Mouse (Mus musculus): Measurements from ENCODE around the gene Zkscan14. TPM values are rescaled to one million over a fixed set of nuclear protein-coding genes. Genes with fewer than 3 reads are reported as not detected.
"Not testable (repeated sequence)": the region's sequence is repeated elsewhere in the genome, so short reads cannot be mapped to it uniquely, and the experiment has no call there.

Gene Zkscan14
- polyA plus RNA-seq, 1 experiment from 2014 or later = 8.0 TPM

DNA sequence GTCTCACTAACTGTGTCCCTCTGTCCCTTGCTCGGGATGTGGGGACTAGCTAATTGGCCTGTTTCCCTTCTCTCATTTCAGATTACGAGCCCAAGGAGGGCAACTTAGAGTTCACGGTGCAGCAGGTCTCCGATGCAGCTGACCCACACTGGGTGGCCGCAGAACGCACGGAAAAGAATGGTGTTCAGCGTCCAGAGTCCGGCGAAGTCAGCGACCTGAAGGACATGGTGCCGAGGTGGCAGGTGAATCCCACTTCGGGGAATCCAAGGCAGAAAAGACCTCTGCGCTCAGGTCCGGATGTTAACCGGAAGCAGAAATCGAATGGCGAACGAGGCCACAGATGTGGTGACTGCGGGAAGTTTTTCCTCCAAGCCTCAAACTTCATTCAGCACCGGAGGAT, 16.5 kb upstream of the Zkscan14 start:
- Histone ChIP-seq H3K36me3 (replicated peaks) (peaks cover 64% of the 10 kb centered on the region), H3K4me3 (replicated peaks) (no peak overlapping the region)
- no peak for ATAC-seq (ENCODE audit: low FRiP score)

DNA sequence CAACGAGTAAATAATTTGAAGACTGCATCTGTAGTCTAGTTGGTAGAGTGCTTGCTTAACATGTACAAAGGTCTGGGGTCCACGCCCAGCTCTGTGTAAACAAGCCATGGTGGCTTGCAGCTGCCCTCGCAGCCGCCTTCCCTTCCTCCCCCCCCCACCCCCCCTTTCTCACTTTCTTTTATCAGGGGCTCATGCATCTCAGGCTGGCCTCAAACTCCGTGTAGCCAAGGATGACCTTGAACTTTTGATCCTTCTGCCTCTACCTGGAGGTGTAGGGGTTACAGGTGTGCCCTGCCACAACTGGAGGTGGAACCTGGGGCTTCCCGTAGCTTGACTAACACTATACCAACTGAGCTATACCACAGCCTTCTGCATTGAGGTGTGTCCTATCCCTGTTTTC, 16.1 kb upstream of the Zkscan14 start:
- no peak overlapping the region for H3K9ac ChIP-seq
- H3K36me3 ChIP-seq (replicated peaks) = peaks cover 64% of the 10 kb centered on the region
- H3K9me3 ChIP-seq = no peaks in the 10 kb centered on the region
- no peak overlapping the region for H3K4me3 ChIP-seq (replicated peaks)
- H3K4me2 ChIP-seq = no peak overlapping the region
- ATAC-seq (ENCODE audit: low FRiP score) = no peak
- H3K27ac ChIP-seq = no peak overlapping the region
- no peaks in the 10 kb centered on the region for H3K4me1 ChIP-seq
- WGBS = 85% methylated on average over 6 of the region's 6 CpGs
- no peaks in the 10 kb centered on the region for H3K27me3 ChIP-seq

More for the DNA sequence above, 16.5 kb upstream of the Zkscan14 start:
- 96% methylated on average over 21 of the region's 21 CpGs for WGBS
- no peak overlapping the region for H3K4me2 ChIP-seq
- no peaks in the 10 kb centered on the region for H3K4me1 ChIP-seq
- H3K27ac ChIP-seq = no peak overlapping the region
- no peaks in the 10 kb centered on the region for H3K27me3 ChIP-seq
- H3K9ac ChIP-seq = no peak overlapping the region
- no peaks in the 10 kb centered on the region for H3K9me3 ChIP-seq

DNA sequence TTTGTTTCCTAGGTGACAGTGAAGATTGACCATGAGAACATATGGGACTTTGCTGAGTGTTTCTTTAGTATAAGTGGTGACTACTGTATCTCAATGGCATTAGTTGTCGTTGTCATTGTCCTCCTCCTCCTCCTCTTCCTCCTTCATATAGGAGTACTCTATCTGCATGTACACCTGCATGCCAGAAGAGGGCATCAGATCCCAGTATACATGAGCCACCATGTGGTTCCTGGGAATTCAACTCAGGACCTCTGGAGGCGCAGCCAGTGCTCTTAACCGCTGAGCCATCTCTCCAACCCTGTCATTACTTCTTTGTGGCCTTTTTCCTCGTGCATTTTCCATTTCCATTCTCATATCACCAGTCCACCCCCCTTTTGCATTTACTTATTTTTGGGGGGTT, 13.0 kb upstream of the Zkscan14 start:
- no peaks in the 10 kb centered on the region for H3K27me3 ChIP-seq
- H3K9ac ChIP-seq = no peak overlapping the region
- no peak overlapping the region for H3K27ac ChIP-seq
- no peak overlapping the region for H3K4me3 ChIP-seq (replicated peaks)
- H3K9me3 ChIP-seq = no peaks in the 10 kb centered on the region
- ATAC-seq (ENCODE audit: low FRiP score) = no peak
- peaks cover 65% of the 10 kb centered on the region for H3K36me3 ChIP-seq (replicated peaks)
- no peaks in the 10 kb centered on the region for H3K4me1 ChIP-seq
- no peak overlapping the region for H3K4me2 ChIP-seq
- WGBS = 71% methylated on average over 4 of the region's 4 CpGs

DNA sequence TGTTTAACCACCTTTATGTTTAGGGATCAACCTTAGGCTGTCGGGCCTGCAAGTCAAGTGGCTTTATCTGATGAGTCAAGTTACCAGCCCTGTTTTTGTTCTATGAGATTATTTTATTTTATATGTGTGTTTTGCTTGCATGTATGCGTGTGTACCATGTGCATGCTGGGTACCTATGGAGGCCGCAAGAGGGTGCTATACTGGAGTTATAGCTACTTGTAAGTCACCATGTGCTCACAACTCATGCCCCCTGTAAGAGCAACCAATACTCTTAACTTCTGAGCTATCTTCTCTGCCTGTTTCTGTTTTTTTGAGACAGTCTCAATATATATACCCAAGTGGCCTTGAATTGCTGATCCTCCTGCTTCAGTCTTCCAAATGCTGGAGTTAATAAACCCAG, 11.8 kb upstream of the Zkscan14 start:
- no peak for ATAC-seq (ENCODE audit: low FRiP score)
- Histone ChIP-seq H3K9ac (no peak overlapping the region), H3K4me1 (no peaks in the 10 kb centered on the region), H3K27ac (no peak overlapping the region), H3K36me3 (replicated peaks) (peaks cover 58% of the 10 kb centered on the region), H3K9me3 (no peaks in the 10 kb centered on the region), H3K4me3 (replicated peaks) (no peak overlapping the region), H3K4me2 (no peak overlapping the region), H3K27me3 (no peaks in the 10 kb centered on the region)
- 91% methylated on average over 3 of the region's 3 CpGs for WGBS

DNA sequence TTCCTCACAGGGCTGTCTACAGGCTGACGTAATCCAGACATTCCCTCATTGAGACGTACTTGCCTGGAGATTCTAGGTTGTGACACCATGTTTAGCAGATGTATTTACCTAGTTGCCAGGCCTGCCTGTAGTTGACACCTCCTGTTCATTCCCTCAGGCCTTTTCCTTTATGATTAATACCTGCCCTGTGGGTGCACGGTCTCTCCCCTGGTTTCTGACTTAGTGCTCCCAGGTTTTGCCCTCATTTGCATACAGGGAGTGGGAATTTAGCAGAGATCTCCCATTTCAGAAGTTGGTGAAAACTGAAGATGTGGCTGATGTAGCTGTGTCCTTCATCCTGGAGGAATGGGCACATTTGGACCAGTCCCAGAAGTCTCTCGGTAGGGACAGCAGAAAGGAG, 10.5 kb upstream of the Zkscan14 start:
- Histone ChIP-seq H3K4me1 (no peaks in the 10 kb centered on the region), H3K27ac (no peak overlapping the region), H3K27me3 (no peaks in the 10 kb centered on the region), H3K9ac (no peak overlapping the region), H3K4me2 (no peak overlapping the region), H3K9me3 (no peaks in the 10 kb centered on the region), H3K36me3 (replicated peaks) (peaks cover 59% of the 10 kb centered on the region), H3K4me3 (replicated peaks) (no peak overlapping the region)
- 95% methylated on average over 4 of the region's 4 CpGs for WGBS
- no peak for ATAC-seq (ENCODE audit: low FRiP score)

DNA sequence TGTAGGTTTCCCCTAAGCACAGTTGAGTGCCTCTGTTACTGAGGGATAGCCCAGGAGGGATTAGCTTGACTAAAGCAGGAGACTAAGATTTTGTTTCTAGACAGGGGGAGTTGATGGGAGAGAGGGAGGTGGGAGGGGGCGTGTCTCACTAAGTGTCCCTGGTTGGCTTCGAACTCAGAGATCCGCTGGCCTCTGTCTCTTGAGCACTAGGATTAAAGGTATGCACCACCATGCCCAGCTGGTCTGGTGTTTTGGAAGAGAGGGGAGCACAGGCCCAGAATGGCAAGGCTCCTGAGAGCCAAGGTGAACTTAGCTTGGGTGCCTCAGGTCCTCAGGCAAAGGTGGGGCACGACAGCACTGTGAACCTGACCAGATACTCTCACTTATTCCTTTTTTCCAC, 9.7 kb upstream of the Zkscan14 start:
- no peak overlapping the region for H3K27ac ChIP-seq
- no peaks in the 10 kb centered on the region for H3K27me3 ChIP-seq
- ATAC-seq (ENCODE audit: low FRiP score) = no peak
- H3K4me1 ChIP-seq = no peaks in the 10 kb centered on the region
- no peaks in the 10 kb centered on the region for H3K9me3 ChIP-seq
- peaks cover 64% of the 10 kb centered on the region for H3K36me3 ChIP-seq (replicated peaks)
- H3K4me2 ChIP-seq = no peak overlapping the region
- no peak overlapping the region for H3K9ac ChIP-seq
- 98% methylated on average over 4 of the region's 4 CpGs for WGBS
- H3K4me3 ChIP-seq (replicated peaks) = no peak overlapping the region

DNA sequence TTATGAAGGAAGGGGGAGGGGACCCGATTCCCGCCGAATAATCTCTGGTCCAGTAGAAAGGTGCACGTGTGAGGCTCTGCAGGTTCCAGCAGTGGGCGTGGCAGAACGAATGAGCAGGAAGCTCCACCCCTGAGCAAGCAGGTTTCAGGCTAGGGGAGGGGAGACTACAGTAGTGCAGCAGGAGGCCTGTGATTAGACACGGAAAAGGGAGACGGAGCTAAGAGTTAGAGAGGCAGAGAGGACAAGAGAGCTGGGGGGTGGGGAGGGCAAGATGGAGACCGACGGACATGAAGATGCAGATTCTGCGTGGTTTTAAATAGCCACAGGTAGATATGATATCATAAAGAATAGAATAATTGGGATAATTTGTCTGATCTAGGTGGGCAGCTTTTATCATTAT, 6.7 kb upstream of the Zkscan14 start:
- not testable (repeated sequence) for H3K27ac ChIP-seq; H3K9me3 ChIP-seq; H3K9ac ChIP-seq; H3K27me3 ChIP-seq; H3K4me2 ChIP-seq; H3K4me3 ChIP-seq (replicated peaks); ATAC-seq (ENCODE audit: low FRiP score)
- Histone ChIP-seq H3K36me3 (replicated peaks) (peaks cover 50% of the 10 kb centered on the region), H3K4me1 (peaks cover 16% of the 10 kb centered on the region)
- WGBS = 49% methylated on average over 11 of the region's 11 CpGs

DNA sequence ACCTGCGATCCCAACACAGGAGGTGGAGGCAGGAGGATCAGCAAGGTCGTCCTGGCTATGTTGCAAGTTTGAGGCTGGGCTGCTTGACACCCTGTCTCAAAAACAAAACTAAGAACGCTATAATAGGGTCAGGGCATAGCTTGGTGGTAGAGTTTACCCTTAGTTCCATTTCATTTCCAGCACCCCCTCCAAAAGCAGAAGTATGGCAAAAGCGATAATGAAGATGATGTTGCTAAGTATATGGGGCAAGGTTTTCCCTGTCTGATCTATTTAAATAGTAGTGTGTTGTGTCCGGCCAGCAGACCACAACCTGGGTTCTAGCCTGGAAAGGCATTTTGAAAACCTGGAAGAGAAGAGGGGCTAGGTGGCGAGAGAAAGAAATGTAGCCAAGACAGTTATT, 6.3 kb upstream of the Zkscan14 start:
- Histone ChIP-seq H3K9ac (no peak overlapping the region), H3K36me3 (replicated peaks) (peaks cover 46% of the 10 kb centered on the region), H3K4me3 (replicated peaks) (no peak overlapping the region), H3K4me2 (no peak overlapping the region), H3K9me3 (no peaks in the 10 kb centered on the region), H3K27me3 (no peaks in the 10 kb centered on the region), H3K27ac (no peak overlapping the region), H3K4me1 (peaks cover 20% of the 10 kb centered on the region)
- ATAC-seq (ENCODE audit: low FRiP score) = no peak
- WGBS = 90% methylated on average over 6 of the region's 6 CpGs

DNA sequence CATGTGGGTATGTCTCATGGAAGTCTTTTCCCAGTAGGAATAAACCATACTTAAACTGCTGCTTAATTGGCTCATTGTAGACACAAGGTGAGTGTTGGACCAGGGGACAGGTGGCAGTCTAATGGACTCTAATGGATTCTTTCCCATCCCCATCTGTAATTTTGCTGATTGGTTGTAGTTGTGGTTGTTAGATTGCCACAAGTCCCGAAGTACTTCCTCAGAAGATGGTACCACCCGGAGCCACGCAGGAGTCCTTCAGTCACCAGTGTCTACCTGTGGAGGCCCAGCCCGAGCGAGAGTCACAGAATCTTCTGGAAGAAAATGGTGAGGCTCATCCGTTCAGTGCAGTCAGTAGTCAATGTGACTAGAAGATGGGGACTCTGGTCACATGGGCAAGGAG, 5.7 kb upstream of the Zkscan14 start:
- Histone ChIP-seq H3K4me1 (peaks cover 21% of the 10 kb centered on the region), H3K27me3 (no peaks in the 10 kb centered on the region), H3K27ac (no peak overlapping the region), H3K4me3 (replicated peaks) (no peak overlapping the region), H3K4me2 (no peak overlapping the region), H3K9ac (no peak overlapping the region), H3K36me3 (replicated peaks) (peaks cover 40% of the 10 kb centered on the region), H3K9me3 (no peaks in the 10 kb centered on the region)
- no peak for ATAC-seq (ENCODE audit: low FRiP score)
- 95% methylated on average over 6 of the region's 6 CpGs for WGBS

DNA sequence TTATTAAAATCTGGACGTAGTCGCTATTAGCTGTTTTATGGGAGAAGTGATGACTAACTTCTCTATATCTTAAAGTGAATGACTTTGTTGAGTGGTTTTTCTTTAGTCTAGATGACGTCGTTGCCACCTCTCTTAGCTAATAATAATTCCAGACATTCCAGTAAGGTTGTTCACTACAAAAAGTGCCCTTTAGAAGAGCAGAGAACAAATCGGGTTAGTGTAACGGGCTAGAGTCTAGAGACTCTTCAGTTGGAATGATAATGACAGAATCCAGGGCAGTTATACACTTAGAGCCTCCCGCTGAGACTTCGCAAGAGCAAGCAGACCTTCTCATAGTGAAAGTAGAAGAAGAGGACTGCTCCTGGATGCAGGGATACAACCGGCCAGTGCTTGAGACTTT, 3.4 kb upstream of the Zkscan14 start:
- ATAC-seq (ENCODE audit: low FRiP score) = no peak

DNA sequence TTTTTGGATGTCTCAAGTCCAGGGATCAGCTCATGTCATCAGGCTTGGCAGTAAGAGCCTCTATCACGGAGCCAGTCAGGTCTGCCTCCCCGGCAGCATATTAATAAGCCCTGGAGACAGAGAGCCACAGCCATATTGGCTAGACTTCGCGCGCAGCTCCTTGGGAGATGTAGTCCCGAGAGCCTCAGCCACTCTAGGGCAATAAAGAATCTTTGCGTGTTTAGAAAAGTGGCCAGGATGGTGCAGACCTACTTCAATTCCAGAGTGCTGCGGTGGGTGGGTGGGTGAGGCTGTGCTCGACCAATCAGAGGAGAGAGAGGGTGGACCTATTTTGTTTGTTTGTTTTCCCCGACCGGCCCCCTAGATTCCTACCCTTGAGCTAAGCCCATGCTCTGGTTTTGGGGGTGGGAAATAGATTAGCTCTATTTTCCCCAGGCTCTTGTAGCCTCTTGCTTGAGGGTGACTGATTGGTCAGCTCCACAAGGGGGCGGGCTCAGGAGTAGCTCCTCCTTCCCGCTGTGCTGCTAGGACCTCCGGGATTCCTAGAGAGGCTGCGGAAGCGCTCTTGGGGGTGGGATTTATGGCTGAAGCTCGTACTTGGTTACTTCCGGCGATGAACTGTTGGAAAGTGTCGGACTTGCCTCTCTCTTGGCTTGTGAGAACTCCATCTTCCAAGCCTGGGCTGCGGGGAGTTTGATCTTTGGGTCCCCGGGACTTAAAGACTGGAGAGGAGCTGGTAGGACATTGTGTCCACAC, 2.4 kb upstream of the Zkscan14 start, which contains the start of gene Zkscan5:
Gene Zkscan5, plus strand, starts transcription at position 627 of the 756 bp plus-strand sequence.
- H3K9ac ChIP-seq = peak within 1 kb of the TSS; percentile 61
- peak; percentile 94 for ATAC-seq (ENCODE audit: low FRiP score)
- peaks cover 32% of the 10 kb centered on the region for H3K4me1 ChIP-seq
- no peaks in the 10 kb centered on the region for H3K27me3 ChIP-seq
- WGBS = under 1% methylated on average over 22 of the region's 22 CpGs
- H3K9me3 ChIP-seq = no peaks in the 10 kb centered on the region
- peaks cover 14% of the 10 kb centered on the region for H3K36me3 ChIP-seq (replicated peaks)
- peak within 1 kb of the TSS; percentile 58 for H3K4me3 ChIP-seq (replicated peaks)
- peak within 1 kb of the TSS; percentile 59 for H3K4me2 ChIP-seq
- peak within 1 kb of the TSS; percentile 87 for H3K27ac ChIP-seq

More for the DNA sequence above, 3.4 kb upstream of the Zkscan14 start:
- no peak overlapping the region for H3K27ac ChIP-seq
- no peaks in the 10 kb centered on the region for H3K9me3 ChIP-seq
- no peaks in the 10 kb centered on the region for H3K27me3 ChIP-seq
- peaks cover 19% of the 10 kb centered on the region for H3K36me3 ChIP-seq (replicated peaks)
- peak overlapping the region; percentile 58 for H3K4me3 ChIP-seq (replicated peaks)
- no peak overlapping the region for H3K9ac ChIP-seq
- H3K4me1 ChIP-seq = peaks cover 32% of the 10 kb centered on the region
- peak overlapping the region; percentile 59 for H3K4me2 ChIP-seq
- 19% methylated on average over 9 of the region's 9 CpGs for WGBS

DNA sequence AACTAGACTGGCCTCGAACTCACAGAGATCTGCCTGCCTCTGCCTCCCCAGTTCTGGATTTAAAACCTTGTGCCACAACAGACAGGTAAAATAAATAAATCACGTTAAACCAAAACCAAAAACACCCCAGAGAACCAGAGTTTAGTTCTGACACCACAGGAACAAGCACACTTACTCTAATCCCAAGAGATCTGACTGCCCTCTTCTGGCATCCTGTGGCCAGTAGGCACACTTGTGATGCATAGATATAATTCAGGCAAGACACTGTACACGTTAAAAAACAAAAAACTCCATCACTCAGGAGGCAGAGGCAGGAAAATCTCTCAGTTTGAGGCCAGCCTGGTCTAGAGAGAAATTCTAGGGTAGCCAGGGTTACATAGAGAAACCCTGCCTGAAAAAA, 778 bp upstream of the Zkscan14 start:
- Histone ChIP-seq H3K4me2 (no peak overlapping the region), H3K9ac (no peak overlapping the region), H3K27me3 (no peaks in the 10 kb centered on the region), H3K36me3 (replicated peaks) (peaks cover 8% of the 10 kb centered on the region), H3K4me1 (peaks cover 32% of the 10 kb centered on the region), H3K9me3 (no peaks in the 10 kb centered on the region), H3K27ac (no peak overlapping the region), H3K4me3 (replicated peaks) (0 out of 2 replicates have a peak overlapping the region, but pooled peaks have one; percentile 4)
- no peak for ATAC-seq (ENCODE audit: low FRiP score)
- WGBS = 55% methylated on average over 3 of the region's 3 CpGs

DNA sequence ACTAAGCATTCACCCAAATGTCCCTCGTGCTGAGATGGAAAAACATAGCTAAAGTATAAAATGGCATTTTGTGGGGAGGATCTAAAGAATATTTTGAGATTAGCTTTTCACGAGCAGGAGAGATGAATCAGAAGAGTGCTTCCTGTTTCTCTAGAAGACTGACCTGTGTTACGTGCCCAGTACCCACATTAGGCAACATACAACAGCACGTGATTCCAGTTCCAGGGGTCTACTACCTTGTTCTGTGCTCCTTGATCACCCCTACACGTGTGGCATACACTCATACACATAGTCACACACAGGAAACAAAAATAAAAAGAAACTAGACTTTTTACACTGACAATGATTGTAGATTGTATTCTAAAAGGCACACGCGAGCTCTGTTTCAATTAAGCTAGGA, 1.3 kb downstream of the Zkscan14 start:
- Histone ChIP-seq H3K36me3 (replicated peaks) (peaks cover 7% of the 10 kb centered on the region), H3K9me3 (no peaks in the 10 kb centered on the region), H3K4me2 (0 out of 2 replicates have a peak overlapping the region, but pooled peaks have one; percentile 9), H3K4me1 (peaks cover 26% of the 10 kb centered on the region), H3K27ac (no peak overlapping the region), H3K9ac (0 out of 2 replicates have a peak overlapping the region, but pooled peaks have one; percentile 70), H3K4me3 (replicated peaks) (no peak overlapping the region), H3K27me3 (no peaks in the 10 kb centered on the region)
- ATAC-seq (ENCODE audit: low FRiP score) = no peak
- 78% methylated on average over 7 of the region's 7 CpGs for WGBS

Measured in forebrain, embryonic 12.5 days (tissue).